Mouse (Mus musculus) liver, embryonic 11.5 days (tissue): ENCODE results near the gene Pcp4l1. TPM values are rescaled to one million over a fixed set of nuclear protein-coding genes. Genes with fewer than 3 reads are reported as not detected.

Source experiments
- ATAC-seq: fragments of 200-750 bp; cut with Nextera tagmentation; replicated peaks from 2 replicates; pipeline ENCODE4 v1.8.0; 2017; ENCODE audit warnings: moderate number of reproducible peaks, mild to moderate bottlenecking, moderate TSS enrichment, moderate library complexity; ENCODE audit not compliant: low FRiP score
- DNase-seq: peaks from one replicate; pipeline ENCODE4 v3.0.0-alpha.2; 2017; ENCODE audit warnings: low spot score
- H3K27ac ChIP-seq: fragments of 300-500 bp; sonication (generic); 2 replicates; pipeline ENCODE4 v1.5.1; 2014; ENCODE audit warnings: mild to moderate bottlenecking, low read depth, low read length, control low read depth
- H3K27me3 ChIP-seq: fragments of 300-500 bp; sonication (generic); replicated peaks from 2 replicates; pipeline ENCODE4 v1.6.1; 2014; ENCODE audit warnings: low read length, mixed read lengths; ENCODE audit not compliant: control insufficient read depth, insufficient read depth
- H3K36me3 ChIP-seq: fragments of 300-500 bp; sonication (generic); 2 replicates; pipeline ENCODE4 v1.6.1; 2014; ENCODE audit warnings: mild to moderate bottlenecking, low read length, moderate library complexity, mixed read lengths; ENCODE audit not compliant: control insufficient read depth, insufficient read depth
- H3K4me1 ChIP-seq: fragments of 300-500 bp; sonication (generic); replicated peaks from 2 replicates; pipeline ENCODE4 v1.6.1; 2014; ENCODE audit warnings: low read length, mixed read lengths; ENCODE audit not compliant: control insufficient read depth, insufficient read depth
- H3K4me2 ChIP-seq: fragments of 300-500 bp; sonication (generic); 2 replicates; pipeline ENCODE4 v1.6.1; 2014; ENCODE audit warnings: mild to moderate bottlenecking, control low read depth, moderate library complexity
- H3K4me3 ChIP-seq: fragments of 300-500 bp; sonication (generic); 2 replicates; pipeline ENCODE4 v1.5.1; 2014; ENCODE audit warnings: low read depth, low read length, control low read depth
- H3K9ac ChIP-seq: fragments of 300-500 bp; sonication (generic); 2 replicates; pipeline ENCODE4 v1.6.1; 2014; ENCODE audit warnings: low read depth, low read length, control low read depth
- H3K9me3 ChIP-seq: fragments of 300-500 bp; sonication (generic); 2 replicates; pipeline ENCODE4 v1.6.1; 2016; ENCODE audit warnings: low read length, inconsistent platforms, mixed read lengths; ENCODE audit not compliant: control insufficient read depth
- WGBS: fragments of 180-500 bp; shearing (Covaris S2); extraction: QIAGEN DNeasy Blood & Tissue Kit; methylation state at CpG from one replicate; pipeline ENCODE4 v1.1.7; 2014; 5-methylcytosine and 5-hydroxymethylcytosine counted together
- polyA plus RNA-seq: library from polyadenylated mRNA; unstranded; fragments of >200 nt; fragmentation: Nextera tagmentation; extraction: Ambion mirVana; gene quantifications from 2 replicates; pipeline ENCODE4 v1.2.1, GENCODE M21; 2014

Gene Pcp4l1
- polyA plus RNA-seq, 1 experiment from 2014 or later, result 1.9 TPM

- Histone ChIP-seq H3K9me3 (no peaks in the 10 kb centered on the region), H3K36me3 (no peaks in the 10 kb centered on the region), H3K27ac (no peak overlapping the region), H3K4me3 (peak overlapping the region; percentile 43), H3K9ac (no peak overlapping the region), H3K27me3 (peaks cover 50% of the 10 kb centered on the region), H3K4me2 (peak overlapping the region; percentile 75), H3K4me1 (peaks cover 6% of the 10 kb centered on the region)
- WGBS, result 7% methylated on average over 20 of the region's 20 CpGs
- no peak for DNase-seq
- ATAC-seq, result no peak
Measured at GRCm38 (mm10) chr1:171195046-171195822, 834 bp downstream of the Pcp4l1 start.

GRCm38 (mm10) chr1:171193911-171194830 is 1.9 kb downstream of the Pcp4l1 start:
- no peak for DNase-seq
- Histone ChIP-seq H3K27ac (no peak overlapping the region), H3K4me2 (no peak overlapping the region; the same call in 1 of the 2 replicates), H3K4me3 (no peak overlapping the region), H3K36me3 (no peaks in the 10 kb centered on the region), H3K9ac (no peak overlapping the region), H3K27me3 (peaks cover 50% of the 10 kb centered on the region), H3K4me1 (peaks cover 11% of the 10 kb centered on the region), H3K9me3 (no peaks in the 10 kb centered on the region)
- ATAC-seq, result no peak
- 30% methylated on average over 11 of the region's 11 CpGs for WGBS

- 0 out of 2 replicates have a peak overlapping the region, but pooled peaks have one; percentile 0 for H3K4me3 ChIP-seq
- no peaks in the 10 kb centered on the region for H3K36me3 ChIP-seq
- WGBS, result 6% methylated on average over 18 of the region's 18 CpGs
- ATAC-seq, result no peak
- H3K27me3 ChIP-seq, result peaks cover 50% of the 10 kb centered on the region
- H3K9ac ChIP-seq, result no peak overlapping the region
- peaks cover 13% of the 10 kb centered on the region for H3K4me1 ChIP-seq
- DNase-seq, result no peak
- no peak overlapping the region for H3K27ac ChIP-seq
- H3K9me3 ChIP-seq, result no peaks in the 10 kb centered on the region
- peak overlapping the region; percentile 49 for H3K4me2 ChIP-seq
Measured at GRCm38 (mm10) chr1:171193093-171193840, 2.8 kb downstream of the Pcp4l1 start.

- H3K9me3 ChIP-seq, result no peaks in the 10 kb centered on the region
- no peak overlapping the region for H3K9ac ChIP-seq
- H3K36me3 ChIP-seq, result no peaks in the 10 kb centered on the region
- no peak overlapping the region for H3K27ac ChIP-seq
- no peak overlapping the region for H3K4me2 ChIP-seq
- ATAC-seq (no peak), DNase-seq (no peak)
- peaks cover 50% of the 10 kb centered on the region for H3K27me3 ChIP-seq
- peaks cover 13% of the 10 kb centered on the region for H3K4me1 ChIP-seq
- no peak overlapping the region for H3K4me3 ChIP-seq
- WGBS, result 43% methylated on average over 10 of the region's 10 CpGs
Measured at GRCm38 (mm10) chr1:171192283-171192682, 3.8 kb downstream of the Pcp4l1 start.

GRCm38 (mm10) chr1:171190832-171191231 is 5.2 kb downstream of the Pcp4l1 start:
- H3K9ac ChIP-seq, result no peak overlapping the region
- peaks cover 39% of the 10 kb centered on the region for H3K27me3 ChIP-seq
- no peaks in the 10 kb centered on the region for H3K36me3 ChIP-seq
- H3K9me3 ChIP-seq, result no peaks in the 10 kb centered on the region
- no peak overlapping the region for H3K27ac ChIP-seq
- DNase-seq (no peak), ATAC-seq (no peak)
- H3K4me2 ChIP-seq, result no peak overlapping the region
- H3K4me3 ChIP-seq, result no peak overlapping the region
- WGBS, result 89% methylated on average over 9 of the region's 9 CpGs
- peaks cover 13% of the 10 kb centered on the region for H3K4me1 ChIP-seq

GRCm38 (mm10) chr1:171189476-171190114 is 6.5 kb downstream of the Pcp4l1 start:
- no peaks in the 10 kb centered on the region for H3K9me3 ChIP-seq
- DNase-seq (no peak), ATAC-seq (no peak)
- H3K4me1 ChIP-seq, result peaks cover 13% of the 10 kb centered on the region
- H3K4me2 ChIP-seq, result no peak overlapping the region
- no peak overlapping the region for H3K4me3 ChIP-seq
- H3K27me3 ChIP-seq, result peaks cover 27% of the 10 kb centered on the region
- H3K9ac ChIP-seq, result no peak overlapping the region
- no peaks in the 10 kb centered on the region for H3K36me3 ChIP-seq
- 55% methylated on average over 14 of the region's 14 CpGs for WGBS
- no peak overlapping the region for H3K27ac ChIP-seq

GRCm38 (mm10) chr1:171189046-171189445 is 7.0 kb downstream of the Pcp4l1 start:
- Histone ChIP-seq H3K9me3 (no peaks in the 10 kb centered on the region), H3K36me3 (no peaks in the 10 kb centered on the region), H3K27ac (no peak overlapping the region), H3K4me2 (no peak overlapping the region), H3K4me3 (no peak overlapping the region), H3K27me3 (peaks cover 21% of the 10 kb centered on the region), H3K4me1 (peaks cover 13% of the 10 kb centered on the region), H3K9ac (no peak overlapping the region)
- WGBS, result 45% methylated on average over 8 of the region's 8 CpGs
- DNase-seq, result no peak
- ATAC-seq, result no peak
